Mouse (Mus musculus) gastrocnemius, adult 8-10 months (tissue): ENCODE data around the gene Pctp. TPM values are rescaled to one million over a fixed set of nuclear protein-coding genes. Genes with fewer than 3 reads are reported as not detected.

Experiments
- DNase-seq, 2 experiments: peaks; one replicate each; pipeline ENCODE4 v3.0.0; 2022; ENCODE audit warnings: low spot score in 2 of 2
- total RNA-seq, 4 experiments: library from RNA; stranded (reverse); gene quantifications; 2 replicates each; pipeline ENCODE4 v1.2.4; 2022

The Pctp gene
- total RNA-seq, 4 experiments from 2014 or later: 3.1 to 4.5 (median 4.3) TPM

- DNase-seq: peak; percentile 11 to 27
Measured at GRCm38 (mm10) chr11:89978353-89978831, 24.3 kb downstream of the Pctp start.

GRCm38 (mm10) chr11:89977746-89978352 lies 24.8 kb downstream of the Pctp start:
- no peak for DNase-seq

- no peak for DNase-seq
Measured at GRCm38 (mm10) chr11:89976361-89976760, 26.3 kb downstream of the Pctp start.

GRCm38 (mm10) chr11:89971296-89971695 lies 31.4 kb downstream of the Pctp start:
- DNase-seq: no peak

GRCm38 (mm10) chr11:89970726-89971125 lies 32.0 kb downstream of the Pctp start:
- no peak for DNase-seq

- DNase-seq: no peak
Measured at GRCm38 (mm10) chr11:89969131-89969530, 33.6 kb downstream of the Pctp start.

- DNase-seq: no peak
Measured at GRCm38 (mm10) chr11:89950691-89951270, 51.9 kb downstream of the Pctp start.

GRCm38 (mm10) chr11:89947806-89948205 lies 54.9 kb downstream of the Pctp start:
- peak in 1 of 2 experiments; percentile 26 for DNase-seq

GRCm38 (mm10) chr11:89945159-89945558 lies 57.5 kb downstream of the Pctp start:
- DNase-seq: no peak

- DNase-seq: no peak
Measured at GRCm38 (mm10) chr11:89937241-89937640, 65.5 kb downstream of the Pctp start.

Other genes with a start within 250 kb of the Pctp start
- under 1 TPM in 3 of 4 experiments, not detected in 1; 0.17 to 0.27 (median 0.19) TPM for gene Ankfn1, start 225.2 kb downstream of the Pctp start, total RNA-seq
- 10 to 100 TPM in 2 of 4 experiments, 1 to 10 TPM in 2; 9.1 to 24.0 (median 11.7) TPM for gene Tmem100, start 27.5 kb upstream of the Pctp start, total RNA-seq
- gene Gm45716, start 184.8 kb upstream of the Pctp start, total RNA-seq: 1 to 10 TPM; 1.7 to 3.3 (median 2.4) TPM
- gene Mmd, start 246.6 kb upstream of the Pctp start, total RNA-seq: 10 to 100 TPM in 2 of 4 experiments, 1 to 10 TPM in 2; 9.3 to 20.4 (median 12.4) TPM